Mouse (Mus musculus): ENCODE results near the gene Snx25.
A peak's percentile ranks its signal among the peaks of the same experiment; 100 is the strongest.

Gene Snx25

DNA sequence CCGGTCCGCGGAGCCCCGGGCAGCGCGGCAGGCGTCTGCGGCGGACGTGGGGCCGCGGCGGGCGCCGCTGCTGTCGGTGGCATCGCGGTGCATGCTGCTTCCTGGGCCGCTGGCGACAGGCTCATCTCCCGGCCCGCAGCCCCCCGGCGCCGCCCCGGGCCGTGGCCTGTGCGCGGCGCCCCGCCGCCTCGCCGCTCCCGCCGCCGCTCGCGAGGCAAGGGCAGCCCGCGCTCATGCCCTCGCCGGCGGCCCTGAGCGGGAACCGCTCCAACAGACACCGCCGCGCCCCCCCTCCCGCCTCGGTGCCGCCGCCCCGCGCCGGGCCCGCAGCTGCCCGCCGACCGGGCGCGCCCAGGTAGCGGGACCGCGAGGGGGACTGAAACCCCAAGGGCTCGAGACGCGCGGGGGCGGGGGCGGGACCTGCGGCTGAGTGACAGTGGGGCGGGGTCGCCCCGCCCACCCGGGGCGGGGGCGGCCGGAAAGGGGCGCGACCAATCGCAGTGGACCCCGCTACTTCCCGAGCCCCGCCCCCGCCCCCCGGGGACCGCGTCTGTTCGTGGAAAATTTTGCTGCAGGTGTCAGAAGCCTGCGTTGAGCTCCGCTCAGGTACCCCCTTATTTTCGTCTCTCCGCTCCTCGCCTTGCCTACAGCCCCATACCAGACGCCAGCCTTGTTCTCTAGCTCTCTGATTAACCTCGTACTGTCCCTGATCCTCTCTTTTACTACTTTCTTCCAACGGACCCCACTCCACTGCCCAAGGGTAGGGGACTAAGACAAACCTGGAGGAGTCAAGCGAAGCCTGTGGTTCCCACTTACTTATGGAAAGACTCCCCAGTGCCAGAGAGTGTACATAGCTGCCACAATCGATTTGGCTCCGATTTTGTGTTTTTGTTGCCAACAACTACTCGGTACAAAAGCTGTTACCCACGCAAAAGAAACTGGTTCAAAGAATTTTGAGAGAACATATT lies at the start of gene Snx25:
TSS of gene Snx25 (minus strand) at position 96 of the 968 bp plus-strand sequence.
- peak; percentile 96 for DNase-seq

DNA sequence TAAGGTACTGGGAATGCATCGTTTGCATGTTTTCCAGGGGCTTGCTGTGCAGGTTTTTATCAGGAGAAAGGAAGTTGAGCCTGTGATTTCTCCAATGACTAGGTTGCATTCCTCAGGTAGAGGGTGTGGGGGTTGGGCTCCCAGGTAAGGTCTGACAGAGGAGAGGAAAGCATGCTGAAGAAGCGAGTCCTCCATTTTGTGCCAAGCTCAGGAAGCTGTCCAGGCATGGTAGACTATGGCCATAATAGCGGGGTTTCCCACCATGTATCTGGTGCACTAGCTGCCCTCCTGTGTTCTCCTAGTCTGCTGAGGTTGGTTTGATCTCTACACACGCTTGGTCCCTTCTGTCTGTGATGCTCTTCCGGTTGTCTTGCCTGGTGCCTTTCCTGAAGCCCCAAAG lies 45.7 kb upstream of the Snx25 start:
- no peak for DNase-seq

DNA sequence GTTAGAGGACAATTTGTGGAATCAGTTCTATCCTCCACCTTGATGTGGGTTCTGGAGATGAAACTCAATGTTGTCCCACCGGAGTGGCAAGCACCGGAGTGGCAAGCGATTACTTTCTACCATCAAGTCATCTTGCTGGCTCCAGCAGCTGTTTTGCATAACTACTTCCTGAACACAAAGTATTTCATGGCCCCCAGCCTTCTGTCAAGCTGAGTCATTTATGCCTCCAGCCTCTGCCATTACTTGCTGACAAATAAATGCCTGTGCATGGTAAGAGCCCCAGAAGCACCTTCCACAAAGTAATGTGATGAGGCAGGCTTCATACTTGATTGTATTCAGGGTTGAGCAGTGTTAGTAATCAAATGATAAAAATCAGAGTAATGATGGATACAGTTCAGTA lies 44.9 kb upstream of the Snx25 start:
- no peak for DNase-seq

DNA sequence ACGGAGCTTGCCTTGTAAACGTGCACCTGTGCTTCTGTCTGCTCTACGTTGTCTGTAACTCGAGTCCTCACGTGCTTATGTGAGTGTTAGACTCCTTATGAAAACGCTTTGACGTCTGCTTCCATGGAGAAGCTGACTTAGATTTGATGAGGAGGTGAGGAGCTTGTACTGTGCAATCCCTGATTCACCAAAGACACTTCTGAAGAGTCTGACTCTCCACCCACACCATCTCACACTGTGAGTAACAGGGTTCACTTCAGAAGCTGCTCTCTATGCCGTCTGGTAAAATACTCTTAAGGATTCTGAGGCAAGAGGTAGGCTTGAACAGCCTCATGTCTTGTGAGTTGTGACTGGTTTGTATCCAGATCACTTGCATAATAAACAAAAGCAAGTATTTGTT lies 41.1 kb upstream of the Snx25 start:
- no peak for DNase-seq

DNA sequence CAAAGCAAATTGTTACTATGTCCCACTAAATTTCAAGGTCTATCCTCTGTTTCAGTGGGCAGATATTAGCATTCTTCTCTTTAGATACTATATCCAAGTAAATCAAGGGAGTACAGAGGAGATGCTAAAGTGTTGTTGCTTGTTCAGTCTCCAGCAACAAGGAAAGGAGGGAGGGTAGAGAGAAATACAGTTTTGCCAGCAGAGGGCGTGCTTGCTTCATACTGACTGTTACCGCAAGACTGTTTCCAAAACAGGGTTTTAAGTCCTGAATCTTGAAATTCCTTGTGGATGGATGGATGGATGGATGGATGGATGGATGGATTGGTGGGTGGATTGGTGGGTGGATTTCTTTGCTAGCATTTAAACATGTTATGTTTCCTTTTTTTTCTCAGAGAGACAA lies 33.4 kb upstream of the Snx25 start:
- no peak for DNase-seq

DNA sequence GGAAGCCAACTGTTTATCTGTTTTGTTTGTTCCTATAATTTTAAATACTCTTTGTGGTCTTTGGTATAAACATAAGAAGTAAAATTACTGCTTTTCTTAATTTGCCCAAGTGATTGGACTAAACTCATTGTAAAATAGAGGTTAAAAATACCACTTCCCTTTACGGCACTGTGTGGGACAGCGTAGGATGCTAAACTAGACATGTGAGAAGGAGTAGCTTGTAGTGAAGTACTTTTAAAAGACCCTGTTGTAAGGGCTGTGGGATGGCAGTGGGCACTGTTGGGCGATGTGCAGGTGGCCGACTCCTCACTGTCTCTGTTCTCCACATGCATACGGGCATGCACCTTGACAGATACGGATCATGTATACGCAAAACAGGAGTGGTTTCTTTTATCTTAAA lies 28.2 kb upstream of the Snx25 start:
- DNase-seq = no peak

DNA sequence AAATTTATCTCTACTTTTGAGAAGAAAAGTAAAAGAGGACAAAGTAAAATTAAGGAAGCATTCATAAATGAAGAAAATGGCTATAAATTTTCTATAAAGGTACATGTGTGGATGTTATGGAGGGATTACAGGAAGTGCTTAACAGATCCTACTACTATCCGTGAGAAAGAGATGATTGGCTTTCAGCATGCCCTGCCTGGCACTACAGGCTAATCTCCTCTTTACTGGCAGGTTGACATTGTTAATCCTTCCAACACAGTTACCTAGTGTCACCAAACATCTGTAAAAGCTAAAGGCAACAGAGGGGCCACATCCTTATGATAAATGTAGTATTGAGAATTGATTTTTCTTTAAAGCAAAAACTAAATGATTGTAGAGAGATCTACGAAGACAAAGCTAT lies 21.7 kb upstream of the Snx25 start:
- no peak for DNase-seq

DNA sequence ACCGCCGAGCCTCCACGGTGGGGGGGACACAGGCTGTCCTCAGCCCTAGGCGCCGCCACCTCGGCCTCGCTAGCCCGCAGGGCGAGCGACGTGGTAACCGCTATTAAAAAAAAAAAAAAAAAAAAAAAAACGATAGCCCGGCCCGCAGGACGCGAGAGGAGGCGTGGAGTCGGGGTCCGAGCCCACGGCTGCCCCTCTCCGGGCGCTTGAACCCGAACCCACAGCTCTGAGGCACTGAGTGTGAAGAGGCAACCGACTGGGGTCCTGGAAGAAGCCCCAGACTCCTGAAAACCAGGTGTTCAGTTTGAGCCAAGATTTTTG lies 11.9 kb upstream of the Snx25 start:
- DNase-seq = no peak

DNA sequence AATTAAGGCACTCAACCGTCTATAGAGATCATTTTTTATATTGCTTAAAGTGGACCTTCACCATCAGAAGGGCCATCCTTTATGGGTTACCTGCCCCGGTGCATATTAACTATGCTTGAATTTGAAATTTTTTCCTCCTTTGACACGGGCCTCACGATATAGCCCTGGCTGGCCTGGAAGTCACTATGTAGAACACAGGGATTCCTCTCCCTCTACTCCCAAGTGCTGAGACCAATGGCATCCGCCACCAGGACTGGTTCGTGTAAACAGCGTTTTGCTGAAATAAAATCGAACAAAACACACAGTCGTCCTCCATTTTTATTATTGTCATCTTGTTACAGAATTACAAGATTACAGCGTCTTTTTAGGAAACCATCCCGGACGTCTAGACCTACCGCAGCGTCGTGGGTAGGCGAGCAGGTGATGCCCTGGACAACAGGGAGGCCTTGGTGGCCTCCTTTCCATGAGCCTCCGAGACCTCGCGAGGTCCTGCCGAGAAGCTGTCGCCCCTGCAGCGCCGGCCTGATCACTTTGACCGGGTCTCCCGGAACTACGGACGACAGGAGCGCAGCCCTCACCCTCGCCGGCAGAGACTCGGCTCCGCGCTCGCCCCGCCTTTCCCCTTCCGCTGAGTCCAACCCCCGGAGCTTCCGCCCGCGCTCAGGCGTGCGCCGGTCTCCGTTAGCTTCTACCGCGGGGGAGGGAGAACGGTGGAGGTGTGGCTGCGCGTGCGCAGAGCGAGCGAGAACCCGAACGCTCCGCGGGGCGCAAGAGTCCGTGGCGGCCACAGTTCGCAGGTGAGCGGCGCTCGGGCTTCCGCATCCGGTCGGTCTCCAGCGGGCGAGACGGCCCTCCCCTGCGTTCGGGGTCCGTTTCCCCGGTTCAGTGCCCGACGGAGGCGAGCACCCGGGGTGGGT lies 11.3 kb upstream of the Snx25 start:
- peak; percentile 98 for DNase-seq

DNA sequence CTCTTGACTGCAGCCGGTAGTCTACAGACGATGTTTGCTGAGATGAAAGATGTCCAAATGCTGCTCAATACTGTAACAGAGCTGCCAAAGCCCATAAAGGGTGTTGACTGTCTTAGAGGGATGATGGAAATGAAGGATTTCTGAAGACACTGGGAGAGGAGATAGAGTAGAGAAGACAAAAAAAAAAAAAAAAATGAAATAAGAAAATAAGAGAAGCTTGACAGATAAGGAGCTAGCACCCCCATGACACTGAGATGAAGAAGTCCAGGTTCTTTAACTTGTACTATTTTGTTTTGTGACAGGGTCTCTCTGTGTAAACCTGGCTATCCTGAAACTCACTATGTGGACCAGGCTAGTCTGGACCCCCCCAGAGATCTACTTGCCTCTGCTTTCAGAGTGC lies 1.1 kb upstream of the Snx25 start:
- no peak for DNase-seq

DNA sequence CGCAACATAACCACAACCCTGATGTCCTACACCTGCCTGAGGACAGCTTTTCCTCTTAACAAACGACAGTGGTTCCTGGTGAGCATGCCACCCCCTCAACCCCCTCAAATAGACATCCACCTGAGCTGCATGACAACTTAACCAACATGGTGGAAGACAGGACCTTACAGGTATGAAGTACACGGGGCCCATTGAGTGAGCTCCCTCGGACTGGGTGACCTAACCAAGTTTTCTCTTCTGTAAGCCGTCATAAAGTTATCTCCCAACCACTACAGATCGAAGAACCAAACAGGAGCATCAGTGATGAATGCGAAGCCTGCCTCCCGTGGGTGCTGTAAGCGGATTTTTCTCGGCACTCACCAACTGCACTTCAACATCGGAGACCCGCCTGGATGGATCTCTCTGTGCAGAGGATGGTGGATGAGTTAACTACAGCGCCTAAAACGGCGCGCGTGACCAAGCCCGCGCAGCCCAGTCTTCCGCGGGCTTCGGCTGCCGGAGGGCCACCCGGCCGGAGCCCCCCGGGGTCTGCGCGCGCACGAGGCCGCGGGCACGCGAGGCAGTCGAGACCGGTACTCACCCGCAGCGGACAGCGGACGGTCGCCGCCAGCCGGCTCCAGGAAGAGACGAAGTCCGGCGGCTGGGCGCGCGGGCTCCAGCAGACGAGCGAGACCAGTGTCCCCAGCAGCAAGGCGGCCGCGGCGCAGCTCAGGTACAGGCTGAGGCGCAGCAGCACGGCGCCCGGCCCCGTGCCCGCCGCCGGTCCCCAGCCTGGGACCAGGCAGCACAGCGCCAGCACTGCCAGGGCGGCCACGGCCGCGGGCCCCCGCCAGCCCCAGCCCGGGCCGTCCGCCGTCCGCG lies 527 bp downstream of the Snx25 start, which contains the start of gene Cfap97:
TSS of gene Cfap97 (plus strand) at position 570 of the 861 bp plus-strand sequence.
- DNase-seq = peak; percentile 78

DNA sequence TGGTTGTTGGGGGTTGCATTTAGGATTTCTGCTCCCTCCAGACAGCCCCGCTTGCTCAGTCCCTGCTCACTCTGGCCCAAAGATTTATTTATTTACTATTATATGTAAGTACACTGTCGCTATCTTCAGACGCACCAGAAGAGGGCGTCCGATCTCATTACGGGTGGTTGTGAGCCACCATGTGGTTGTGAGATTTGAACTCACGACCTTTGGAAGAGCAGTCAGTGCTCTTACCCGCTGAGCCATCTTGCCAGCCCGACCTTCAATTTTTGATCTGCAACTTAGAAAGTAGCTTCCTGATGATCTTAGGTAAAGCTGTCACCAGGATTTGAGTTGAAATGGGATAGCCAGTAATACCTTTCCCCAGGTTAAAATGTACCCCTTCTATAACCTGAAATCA lies 2.2 kb downstream of the Snx25 start:
- DNase-seq = peak; percentile 43

DNA sequence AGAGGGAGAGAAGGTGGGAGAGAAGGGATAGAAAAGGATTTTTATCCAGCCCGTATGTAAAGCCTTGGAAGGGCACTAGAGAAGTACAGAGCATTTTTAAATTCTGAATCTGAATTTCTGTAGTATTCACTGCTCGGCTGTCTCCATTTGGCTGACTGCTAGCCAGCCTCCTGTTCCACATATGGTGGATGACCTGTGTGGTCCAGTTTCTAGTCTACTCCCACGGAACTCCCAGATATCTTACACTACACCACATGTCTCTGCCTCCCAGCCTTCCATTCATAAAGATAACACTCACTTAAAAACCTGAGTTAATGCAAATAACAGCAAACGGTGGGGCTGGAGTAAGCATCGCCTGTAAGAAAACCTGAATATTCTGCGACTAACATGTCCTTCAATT lies 2.7 kb downstream of the Snx25 start:
- DNase-seq = peak; percentile 64

DNA sequence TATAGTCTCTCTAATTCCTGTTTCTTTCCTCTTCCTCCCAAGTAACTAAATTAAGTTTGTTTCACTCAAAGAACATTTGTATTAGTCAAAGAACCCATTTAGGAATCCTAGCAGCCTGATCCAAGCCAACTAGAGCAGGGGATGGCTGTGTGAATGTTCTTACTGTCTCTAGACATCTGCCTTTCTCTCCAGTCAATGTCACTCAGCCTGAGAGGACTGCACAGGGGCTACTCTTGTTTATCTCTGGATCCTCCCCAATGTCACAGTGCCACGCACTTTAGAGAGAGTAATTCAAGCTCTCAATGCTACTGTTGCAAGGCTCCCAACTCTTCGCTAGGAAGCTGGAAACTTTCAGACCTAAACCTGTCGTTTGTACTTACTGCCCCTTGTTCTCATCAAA lies 5.8 kb downstream of the Snx25 start:
- DNase-seq = no peak

DNA sequence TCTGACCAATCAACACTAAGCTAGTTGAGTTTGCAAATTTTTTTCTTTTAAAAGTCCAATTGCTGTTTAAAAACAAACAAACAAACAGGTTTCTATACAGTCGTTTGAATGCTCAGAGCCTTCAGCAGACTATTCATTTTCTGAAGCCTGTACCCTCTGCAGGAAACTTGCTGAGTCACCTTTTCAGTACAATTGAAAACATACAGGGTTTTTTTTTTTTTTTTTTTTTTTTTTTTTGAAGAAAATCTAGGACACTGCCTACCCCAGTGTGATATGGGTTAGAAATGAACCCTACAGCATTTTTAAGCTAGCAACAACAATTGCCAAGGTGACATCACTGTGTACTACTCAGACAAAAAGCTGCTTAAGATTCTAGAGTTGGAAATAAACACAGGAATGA lies 8.0 kb downstream of the Snx25 start:
- no peak for DNase-seq

DNA sequence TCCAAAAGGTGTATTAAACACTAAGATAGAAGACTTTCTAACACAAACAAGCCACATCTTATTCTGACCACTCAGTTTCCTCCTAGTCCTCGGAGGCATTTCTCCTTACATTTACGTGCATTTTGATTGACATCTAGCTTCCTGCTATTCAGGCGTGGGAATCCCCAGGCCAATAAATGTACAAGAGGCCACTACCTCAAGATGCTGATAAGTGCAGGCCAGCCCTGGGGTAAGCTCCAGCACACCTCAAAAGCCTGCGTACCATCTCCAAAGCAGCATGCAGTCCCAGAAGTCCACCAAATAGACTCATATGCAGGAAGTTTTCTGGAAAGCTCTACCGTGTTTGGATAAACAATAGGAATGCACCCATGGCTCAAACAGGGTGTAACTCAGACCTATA lies 8.5 kb downstream of the Snx25 start:
- DNase-seq = no peak

DNA sequence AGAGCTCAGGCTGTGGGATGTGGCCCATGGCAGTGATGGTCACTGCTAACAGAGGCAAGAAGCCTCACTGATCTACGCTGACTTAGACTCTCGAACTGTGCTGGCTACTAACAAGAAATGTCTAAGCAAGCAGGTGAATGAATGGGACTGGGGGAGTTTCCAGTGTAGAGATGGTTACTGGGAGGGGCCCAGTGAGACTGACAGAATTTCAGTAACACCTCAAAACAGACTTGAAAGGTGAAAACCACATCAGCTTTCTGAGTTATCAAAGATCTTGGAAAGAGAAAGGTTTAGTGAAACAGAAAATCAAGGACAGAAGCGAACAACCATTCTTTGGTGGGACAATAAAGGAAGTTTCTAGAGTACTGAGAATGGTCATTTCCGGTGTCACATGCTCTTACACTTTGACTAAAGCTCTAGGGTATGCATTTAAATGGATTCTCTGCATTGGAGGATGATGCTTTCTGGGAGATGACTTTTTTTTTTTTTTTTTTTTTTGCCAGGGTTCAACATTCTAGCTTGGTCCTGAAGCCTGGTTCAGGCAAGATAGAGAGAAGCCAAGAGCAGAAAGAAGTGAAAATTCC lies 9.4 kb downstream of the Snx25 start:
- no peak for DNase-seq

DNA sequence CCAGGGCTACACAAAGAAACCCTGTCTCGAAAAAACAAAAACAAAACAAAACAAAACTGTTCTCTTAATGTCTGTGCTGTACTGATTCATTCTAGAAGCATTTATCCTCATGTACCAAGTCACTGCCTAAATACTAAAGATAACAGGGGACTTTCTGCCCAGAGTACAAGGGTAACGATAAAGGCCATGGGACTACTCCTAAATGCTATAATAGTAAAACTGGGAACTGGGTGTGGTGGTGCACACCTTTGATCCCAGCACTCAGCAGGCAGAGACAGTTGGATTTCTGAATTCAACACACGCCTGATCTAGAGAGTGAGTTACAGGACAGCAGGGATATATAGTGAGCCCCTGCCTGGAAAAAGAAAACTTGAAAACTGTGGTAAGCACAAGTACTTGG lies 10.3 kb downstream of the Snx25 start:
- no peak for DNase-seq

DNA sequence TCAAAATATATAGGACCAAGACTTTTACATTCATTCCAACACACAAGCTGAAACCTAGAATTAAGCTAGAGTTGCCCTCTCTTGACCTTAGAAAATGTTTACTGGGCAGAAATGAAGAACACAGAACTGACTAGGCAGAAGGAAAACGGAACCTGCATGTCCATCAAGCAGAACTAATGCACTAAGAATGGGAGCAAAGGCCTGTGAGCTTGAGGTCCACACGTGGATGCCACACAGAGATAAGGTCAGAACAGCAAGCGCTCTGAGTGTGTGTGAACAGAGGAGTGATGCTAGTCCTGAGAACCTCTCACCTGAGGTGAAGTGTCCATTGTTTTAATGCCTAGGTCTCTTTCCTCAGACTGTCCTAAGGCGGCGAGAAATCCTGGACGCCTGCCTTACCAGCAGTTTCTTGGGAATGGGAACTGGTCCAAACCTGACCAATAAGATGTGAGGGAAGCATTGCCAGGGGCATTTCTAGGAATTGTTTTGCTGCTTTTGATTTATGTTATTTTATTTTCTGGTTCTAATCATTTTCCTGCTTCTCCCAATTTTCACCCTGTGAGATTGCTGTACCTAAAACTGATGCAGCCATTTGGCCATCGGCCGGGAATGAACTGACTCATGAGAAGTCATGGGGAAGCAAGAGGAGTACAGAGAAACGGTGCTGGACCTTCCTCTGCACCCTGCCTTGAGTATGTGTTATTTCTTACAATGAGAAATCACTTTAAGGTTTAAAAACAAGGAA lies 11.4 kb downstream of the Snx25 start:
- DNase-seq = no peak

DNA sequence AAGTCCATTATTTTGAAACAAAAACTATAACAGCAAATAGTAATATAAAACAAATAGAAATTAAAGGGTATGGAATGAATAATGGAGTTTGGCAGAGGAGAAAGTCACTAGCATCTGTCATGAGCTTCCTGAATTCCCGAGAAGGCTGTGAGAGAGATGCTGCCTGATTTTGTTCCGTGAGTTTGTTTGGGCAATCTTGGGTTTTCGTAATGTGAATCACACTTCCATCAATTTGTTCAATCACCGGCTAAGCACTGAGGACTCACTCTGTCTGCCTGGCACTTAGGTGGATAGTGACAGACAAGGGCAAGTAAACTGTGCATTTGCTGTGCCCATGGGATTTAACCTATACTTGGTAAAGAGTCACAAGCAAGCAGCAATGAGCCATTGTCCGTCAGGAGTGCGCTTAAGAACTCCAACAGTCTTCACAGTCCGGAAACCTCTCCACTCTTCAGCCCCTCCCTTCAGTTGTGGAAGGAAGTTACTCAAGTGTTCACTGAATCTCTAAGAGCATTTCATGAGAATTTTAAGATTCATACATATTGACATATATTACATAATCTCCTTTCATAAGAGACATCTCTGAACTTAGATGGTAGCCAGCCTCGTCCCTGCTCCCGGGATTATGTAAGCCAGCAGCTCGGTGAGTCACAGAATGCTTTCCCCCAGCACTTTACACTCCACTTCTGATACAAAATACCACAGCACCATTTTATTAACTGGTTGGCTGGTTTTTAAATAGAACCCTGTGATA lies 13.9 kb downstream of the Snx25 start:
- no peak for DNase-seq

DNA sequence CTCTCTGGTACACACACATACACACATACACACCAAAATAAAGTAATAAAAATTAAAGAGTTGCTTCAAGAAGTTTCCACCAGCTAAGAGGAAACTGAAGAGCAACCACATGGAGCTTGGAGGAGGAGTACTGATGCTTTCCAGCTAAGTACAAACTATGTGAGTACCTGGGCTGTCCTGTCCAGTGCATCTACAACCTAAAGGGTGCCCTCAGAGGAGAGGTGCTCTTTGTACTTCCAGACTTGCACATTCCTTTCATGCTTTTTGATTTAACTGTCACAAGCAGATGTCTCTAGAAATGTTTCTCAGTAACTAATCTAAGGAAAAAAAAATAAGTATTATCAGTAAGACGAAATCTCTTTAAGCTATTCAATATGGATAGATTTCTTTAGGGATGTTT lies 14.6 kb downstream of the Snx25 start:
- no peak for DNase-seq
